ENCODE assay signal across 8 mouse cellular contexts in the genomic region with DNA sequence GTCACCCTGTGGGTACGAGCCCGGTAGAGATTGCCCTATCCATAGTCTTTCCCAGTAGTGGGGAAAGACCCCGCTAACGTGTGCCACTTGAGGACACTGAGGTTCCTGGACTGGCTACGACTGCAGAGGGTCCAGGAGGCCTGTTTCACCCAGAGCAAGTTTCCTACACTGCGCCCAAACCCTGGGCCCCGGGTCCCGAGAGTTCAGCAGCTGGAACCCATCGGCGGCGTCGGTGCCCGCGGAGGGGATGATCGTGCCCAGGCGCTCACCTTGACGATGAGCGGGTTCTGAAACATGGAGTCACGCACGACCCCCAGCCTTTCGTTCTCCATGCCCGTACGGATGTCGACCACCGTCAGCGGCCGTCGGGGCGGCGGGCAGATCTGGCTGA. TPM values are rescaled to one million over a fixed set of nuclear protein-coding genes. Genes with fewer than 3 reads are reported as not detected.
A peak's percentile ranks its signal among the peaks of the same experiment; 100 is the strongest.
DNase-seq lines count a peak whose midpoint lies in the region; ATAC-seq lines count a peak whose summit lies in the region.

No protein-coding gene starts in this region.

- WGBS in kidney, embryonic 16.5 days, result 2% methylated on average over 30 of the region's 30 CpGs
- 2% methylated on average over 30 of the region's 30 CpGs for WGBS in embryonic facial prominence, embryonic 10.5 days
- WGBS in hindbrain, embryonic 16.5 days, result 3% methylated on average over 30 of the region's 30 CpGs
- WGBS in midbrain, embryonic 15.5 days, result 2% methylated on average over 30 of the region's 30 CpGs

- peak overlapping the region; percentile 88 for H3K4me2 ChIP-seq in kidney, embryonic 16.5 days (replicated peaks; ENCODE audit: low read depth, low read length)
- peak overlapping the region; percentile 72 for H3K4me2 ChIP-seq in hindbrain, embryonic 16.5 days (ENCODE audit: low read length)
- H3K4me2 ChIP-seq in midbrain, embryonic 15.5 days, result peak overlapping the region; percentile 85

- no peaks in the 10 kb centered on the region for H3K9me3 ChIP-seq in kidney, embryonic 16.5 days (ENCODE audit: low read length)
- H3K9me3 ChIP-seq in embryonic facial prominence, embryonic 10.5 days, result no peaks in the 10 kb centered on the region
- H3K9me3 ChIP-seq in hindbrain, embryonic 16.5 days (ENCODE audit: control insufficient read depth, low read length), result no peaks in the 10 kb centered on the region
- no peaks in the 10 kb centered on the region for H3K9me3 ChIP-seq in midbrain, embryonic 15.5 days

- peaks cover 27% of the 10 kb centered on the region for H3K27me3 ChIP-seq in kidney, embryonic 16.5 days (ENCODE audit: insufficient read depth, low read length)
- peaks cover 81% of the 10 kb centered on the region for H3K27me3 ChIP-seq in embryonic facial prominence, embryonic 10.5 days (replicated peaks; ENCODE audit: low read depth, poor library complexity, severe bottlenecking)
- H3K27me3 ChIP-seq in hindbrain, embryonic 16.5 days (replicated peaks; ENCODE audit: control insufficient read depth, insufficient read depth, low read length), result peaks cover 16% of the 10 kb centered on the region
- peaks cover 35% of the 10 kb centered on the region for H3K27me3 ChIP-seq in midbrain, embryonic 15.5 days (replicated peaks)

- no peaks in the 10 kb centered on the region for H3K36me3 ChIP-seq in kidney, embryonic 16.5 days (ENCODE audit: insufficient read depth, low read length)
- H3K36me3 ChIP-seq in embryonic facial prominence, embryonic 10.5 days (replicated peaks), result no peaks in the 10 kb centered on the region
- H3K36me3 ChIP-seq in hindbrain, embryonic 16.5 days (ENCODE audit: control insufficient read depth, insufficient read depth, low read length), result no peaks in the 10 kb centered on the region
- H3K36me3 ChIP-seq in midbrain, embryonic 15.5 days (replicated peaks), result no peaks in the 10 kb centered on the region

- H3K9ac ChIP-seq in kidney, embryonic 16.5 days (replicated peaks; ENCODE audit: low read length), result peak overlapping the region; percentile 74
- H3K9ac ChIP-seq in hindbrain, embryonic 16.5 days (ENCODE audit: low read depth, low read length), result peak overlapping the region; percentile 65
- H3K9ac ChIP-seq in midbrain, embryonic 15.5 days, result peak overlapping the region; percentile 64; the same call in 1 of the 2 replicates

- peaks cover 7% of the 10 kb centered on the region for H3K4me1 ChIP-seq in kidney, embryonic 16.5 days (ENCODE audit: insufficient read depth, low read length)
- peaks cover 11% of the 10 kb centered on the region for H3K4me1 ChIP-seq in embryonic facial prominence, embryonic 10.5 days
- peaks cover 7% of the 10 kb centered on the region for H3K4me1 ChIP-seq in hindbrain, embryonic 16.5 days (ENCODE audit: control insufficient read depth, insufficient read depth, low read depth, low read length)
- H3K4me1 ChIP-seq in midbrain, embryonic 15.5 days, result peaks cover 25% of the 10 kb centered on the region

- no peak overlapping the region for H3K27ac ChIP-seq in kidney, embryonic 16.5 days (ENCODE audit: low read length)
- no peak overlapping the region for H3K27ac ChIP-seq in embryonic facial prominence, embryonic 10.5 days (replicated peaks)
- no peak overlapping the region for H3K27ac ChIP-seq in hindbrain, embryonic 16.5 days (ENCODE audit: low read depth, low read length)
- no peak overlapping the region for H3K27ac ChIP-seq in midbrain, embryonic 15.5 days

- peak overlapping the region; percentile 57 for H3K4me3 ChIP-seq in kidney, embryonic 16.5 days (ENCODE audit: low read length)
- peak overlapping the region; percentile 64 for H3K4me3 ChIP-seq in embryonic facial prominence, embryonic 10.5 days
- H3K4me3 ChIP-seq in hindbrain, embryonic 16.5 days (ENCODE audit: low read length), result peak overlapping the region; percentile 56
- H3K4me3 ChIP-seq in midbrain, embryonic 15.5 days, result peak overlapping the region; percentile 60

- no peak for DNase-seq in kidney, postnatal 14 days
- DNase-seq in embryonic facial prominence, embryonic 10.5 days (ENCODE audit: low spot score), result no peak
- DNase-seq in left cerebral cortex, adult 9 months (ENCODE audit: low spot score in 2 of 2), result no peak
- DNase-seq in urinary bladder, adult 18-20 months (ENCODE audit: low spot score in 2 of 2), result no peak
- no peak for DNase-seq in MN1 (ENCODE audit: low spot score)

- peak; percentile 39; the same call in 1 of the 2 replicates for ATAC-seq in kidney, embryonic 16.5 days (ENCODE audit: low FRiP score, low TSS enrichment)
- ATAC-seq in hindbrain, embryonic 16.5 days, result peak; percentile 29; the same call in 1 of the 2 replicates
- peak; percentile 44; the same call in 1 of the 2 replicates for ATAC-seq in midbrain, embryonic 15.5 days (replicated peaks)

RNA-seq across cellular contexts. Expression of a gene that starts 0.3 kb away (rescaled TPM):
- 0.23 and 0.35 TPM in 2 replicates for polyA plus RNA-seq in kidney, embryonic 16.5 days (2015; fragmentation: Nextera tagmentation; extraction: Ambion mirVana)
- polyA plus RNA-seq in embryonic facial prominence, embryonic 10.5 days (2016; fragmentation: Nextera tagmentation; extraction: Ambion mirVana), result 0.75 and 1.2 TPM in 2 replicates
- polyA plus RNA-seq in hindbrain, embryonic 16.5 days (2015; fragmentation: Nextera tagmentation; extraction: Ambion mirVana), result 0.65 and 1.0 TPM in 2 replicates
- 0.82 and 1.3 TPM in 2 replicates for polyA plus RNA-seq in midbrain, embryonic 15.5 days (2015; fragmentation: Nextera tagmentation; extraction: Ambion mirVana)

RNA-seq across cellular contexts. Expression of a gene that starts 5.5 kb away (rescaled TPM):
- 10.2 and 11.4 TPM in 2 replicates for polyA plus RNA-seq in kidney, embryonic 16.5 days (2015; fragmentation: Nextera tagmentation; extraction: Ambion mirVana)
- 10.4 and 13.9 TPM in 2 replicates for polyA plus RNA-seq in embryonic facial prominence, embryonic 10.5 days (2016; fragmentation: Nextera tagmentation; extraction: Ambion mirVana)
- polyA plus RNA-seq in hindbrain, embryonic 16.5 days (2015; fragmentation: Nextera tagmentation; extraction: Ambion mirVana), result 6.7 and 7.7 TPM in 2 replicates
- 8.0 and 8.9 TPM in 2 replicates for polyA plus RNA-seq in midbrain, embryonic 15.5 days (2015; fragmentation: Nextera tagmentation; extraction: Ambion mirVana)
